Mouse (Mus musculus) heart, postnatal 10 days (tissue): ENCODE data around the gene Drap1. TPM values are rescaled to one million over a fixed set of nuclear protein-coding genes. Genes with fewer than 3 reads are reported as not detected.
A peak's percentile ranks its signal among the peaks of the same experiment; 100 is the strongest.

Experiments
- DNase-seq, 2 experiments: peaks; one replicate each; pipeline ENCODE4 v3.0.0; 2021
- intact Hi-C: fragments of 180-260 bp; cut with DNase I; formaldehyde crosslinking; loops from one replicate; pipeline ENCODE4 v1.15.1; 2025
- total RNA-seq, 2 experiments: library from RNA; stranded (reverse); gene quantifications; 2 replicates each; pipeline ENCODE4 v1.2.3; 2021

Gene Drap1
- total RNA-seq = 100 to 1,000 TPM; 240 to 260 TPM

DNA sequence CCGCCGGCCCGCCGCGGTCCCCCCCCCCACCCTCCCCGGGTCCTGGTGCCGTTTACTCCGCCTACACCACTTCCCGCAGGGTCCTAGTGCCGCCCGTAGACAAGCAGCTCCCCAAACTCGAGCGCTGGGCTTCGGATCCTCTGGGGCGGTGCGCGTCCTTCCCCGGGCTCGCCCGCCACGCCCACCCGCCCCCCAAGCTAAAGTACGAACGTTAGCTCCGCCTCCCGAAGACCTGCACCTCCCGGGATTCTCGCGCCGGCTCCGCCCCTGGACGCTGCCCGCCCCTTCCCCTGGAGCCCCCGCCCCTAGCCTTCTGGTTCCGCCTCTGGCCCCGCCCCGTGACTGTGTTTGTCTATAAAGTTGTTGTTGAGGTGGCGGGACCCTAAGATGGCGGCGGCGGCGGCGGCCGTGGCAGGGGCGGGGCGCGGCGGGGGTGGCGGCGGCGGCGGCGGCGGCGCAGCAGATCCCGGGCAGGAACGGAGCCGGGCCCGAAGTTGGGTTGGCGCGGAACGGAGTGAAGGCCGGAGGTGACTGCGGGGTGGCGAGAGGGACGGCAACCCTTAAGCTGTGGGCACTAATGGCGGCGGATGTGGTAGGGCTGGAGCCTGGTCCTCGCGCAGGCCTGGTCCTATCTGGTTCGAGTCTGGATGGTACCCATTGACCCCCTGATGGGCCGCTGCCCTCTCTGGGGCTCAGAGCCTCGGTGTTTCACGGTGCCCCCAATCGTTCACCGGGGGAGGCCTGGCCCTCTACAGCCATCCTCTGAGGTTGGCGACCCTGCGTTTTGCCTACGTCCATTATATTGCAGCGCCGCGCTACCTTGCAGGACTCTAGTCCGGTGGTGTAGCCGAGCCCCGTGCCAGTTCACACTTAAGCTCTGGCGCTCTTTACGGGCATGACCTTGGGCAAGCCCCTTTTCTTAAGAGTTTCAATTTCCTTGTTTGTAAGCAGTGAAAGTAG lies at the start of gene Drap1, which contains the start of gene AI837181:
Gene Drap1, minus strand, starts transcription at position 198 of the 960 bp plus-strand sequence.
Gene AI837181, plus strand, starts transcription at position 363 of the 960 bp plus-strand sequence.
- DNase-seq = peak; percentile 95 to 96
- intact Hi-C loops = no loop called here

DNA sequence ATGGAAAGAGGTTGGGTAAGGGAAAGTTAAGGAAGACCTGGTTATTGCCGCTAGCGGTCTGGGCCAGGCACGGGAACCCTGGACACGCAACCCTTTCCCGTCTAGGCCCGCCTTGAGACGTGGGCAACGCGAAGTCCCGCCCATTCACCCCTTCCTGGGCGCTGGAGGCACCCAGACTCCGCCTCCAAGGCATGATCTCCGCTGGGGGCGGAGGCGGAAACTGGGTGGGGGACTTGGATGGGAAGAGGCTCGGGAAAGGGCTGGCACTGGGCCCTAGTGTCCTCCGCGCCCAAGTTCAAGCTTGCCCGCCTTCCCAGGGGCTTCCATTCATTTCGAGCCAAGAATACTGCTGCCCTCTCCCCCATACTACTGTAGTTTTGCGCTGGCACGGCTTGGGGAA lies 48.9 kb upstream of the Drap1 start, which contains the start of gene Efemp2:
Gene Efemp2, plus strand, starts transcription at position 235 of the 400 bp plus-strand sequence.
- intact Hi-C loops = no loop called here
- DNase-seq = peak; percentile 82 to 88

DNA sequence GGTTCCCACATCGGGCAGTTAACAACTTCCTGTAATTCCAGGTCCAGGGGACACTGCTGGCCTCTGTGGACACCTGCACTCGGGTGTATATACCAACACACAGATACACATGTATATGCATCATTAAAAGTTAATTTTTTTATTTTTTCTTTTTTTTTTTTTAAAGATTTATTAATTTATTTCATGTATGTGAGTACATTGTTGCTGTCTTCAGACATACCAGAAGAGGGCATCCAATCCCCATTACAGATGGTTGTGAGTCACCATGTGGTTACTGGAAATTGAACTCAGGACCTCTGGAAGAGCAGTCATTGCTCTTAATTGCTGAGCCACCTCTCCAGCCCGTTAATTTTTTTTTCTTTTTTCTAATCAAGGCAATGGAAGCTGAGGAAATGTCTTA lies 48.1 kb upstream of the Drap1 start:
- no peak for DNase-seq
- intact Hi-C loops = no loop called here

DNA sequence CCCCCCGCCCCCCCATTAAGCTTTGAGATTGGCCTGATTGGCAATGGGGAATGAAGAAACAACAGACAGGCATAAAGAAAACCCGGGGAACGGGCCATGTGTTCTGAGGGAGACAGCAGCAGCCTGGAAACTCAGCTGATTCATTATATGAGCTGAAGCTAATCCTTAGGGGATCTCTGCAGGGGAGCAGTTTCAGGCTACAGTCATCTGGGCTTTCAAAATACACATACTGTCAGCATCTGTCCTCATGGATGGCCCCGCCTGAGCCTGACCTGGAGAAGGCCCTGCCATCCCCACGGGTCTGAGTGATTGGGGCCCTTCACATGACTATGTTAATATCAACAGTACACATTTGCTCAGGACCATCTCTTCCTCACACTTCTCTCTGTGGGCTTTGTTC lies 47.1 kb upstream of the Drap1 start:
- intact Hi-C loops = no loop called here
- DNase-seq = no peak

DNA sequence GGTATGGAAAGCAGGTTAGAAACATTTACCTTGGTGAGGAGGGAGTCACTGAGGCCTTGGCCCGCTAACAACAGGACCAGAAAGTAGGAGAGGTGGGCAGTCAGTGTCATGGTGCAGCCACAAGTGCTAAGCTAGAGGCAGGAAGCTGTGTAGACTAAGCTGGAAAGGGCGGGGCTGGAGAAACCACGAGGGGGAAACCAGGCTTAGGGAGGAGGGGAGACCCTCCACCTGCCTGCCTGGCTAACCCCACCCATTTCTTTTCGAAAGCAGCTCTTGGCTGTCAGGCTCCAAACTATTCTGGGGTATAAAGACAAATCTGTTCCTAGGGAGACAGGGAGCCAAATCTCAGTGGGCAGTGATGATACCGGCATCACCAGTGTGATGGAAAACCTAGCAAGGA lies 43.6 kb upstream of the Drap1 start, which contains the start of gene Ctsw:
Gene Ctsw, minus strand, starts transcription at position 134 of the 400 bp plus-strand sequence.
- no peak for DNase-seq
- intact Hi-C loops = no loop called here

DNA sequence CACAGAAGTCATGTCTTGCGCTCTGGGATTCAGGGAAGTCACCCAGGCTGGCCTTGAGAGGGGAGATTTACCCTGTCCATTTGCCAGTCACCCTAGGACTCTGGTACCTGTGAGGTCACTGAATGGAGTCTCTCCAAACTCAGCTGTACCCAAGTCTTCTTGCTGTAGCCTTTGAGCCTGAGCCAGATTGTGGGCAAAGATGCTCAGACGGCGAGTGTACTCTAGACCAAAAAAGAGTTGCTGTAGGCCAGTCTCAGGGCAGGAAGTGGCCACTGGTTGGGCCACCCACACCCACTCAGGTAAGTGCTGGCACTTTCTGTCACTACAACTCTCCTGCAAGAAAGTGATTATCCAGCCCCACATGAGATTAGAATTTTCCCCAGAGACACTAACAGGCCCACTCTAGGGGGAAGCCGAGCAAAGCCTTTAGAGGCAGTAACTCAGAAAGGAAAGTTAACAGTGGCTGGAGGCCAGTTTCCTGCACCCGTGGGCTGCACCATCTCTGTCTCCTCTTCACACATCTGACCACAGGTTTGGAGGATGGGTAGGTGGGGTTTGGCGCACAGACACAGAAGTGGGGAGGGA lies 42.2 kb upstream of the Drap1 start:
- intact Hi-C loops = no loop called here
- no peak for DNase-seq

DNA sequence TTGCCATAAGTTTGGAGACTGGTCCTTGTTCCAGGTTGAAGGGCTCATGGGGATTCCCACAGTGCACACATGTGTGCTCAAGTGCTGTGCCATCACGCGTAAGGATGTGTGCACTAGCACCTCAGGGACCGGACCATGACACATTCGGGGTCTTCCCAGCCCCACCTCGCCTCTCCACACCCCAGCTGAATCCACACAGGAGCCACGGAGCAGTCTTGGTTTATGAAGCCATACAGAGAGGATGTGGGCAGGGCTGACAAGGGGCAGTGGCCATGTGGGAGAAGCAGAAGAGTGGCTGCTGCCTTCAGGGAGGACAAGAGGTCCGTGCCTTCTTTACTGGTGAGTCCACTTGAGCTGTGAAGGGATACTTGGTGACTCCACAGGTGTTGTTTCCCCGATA lies 40.3 kb upstream of the Drap1 start:
- intact Hi-C loops = loop anchor here (2.0 kb wide), 1 partner anchor 22 kb away; no protein-coding TSS in a partner anchor
- DNase-seq = no peak

DNA sequence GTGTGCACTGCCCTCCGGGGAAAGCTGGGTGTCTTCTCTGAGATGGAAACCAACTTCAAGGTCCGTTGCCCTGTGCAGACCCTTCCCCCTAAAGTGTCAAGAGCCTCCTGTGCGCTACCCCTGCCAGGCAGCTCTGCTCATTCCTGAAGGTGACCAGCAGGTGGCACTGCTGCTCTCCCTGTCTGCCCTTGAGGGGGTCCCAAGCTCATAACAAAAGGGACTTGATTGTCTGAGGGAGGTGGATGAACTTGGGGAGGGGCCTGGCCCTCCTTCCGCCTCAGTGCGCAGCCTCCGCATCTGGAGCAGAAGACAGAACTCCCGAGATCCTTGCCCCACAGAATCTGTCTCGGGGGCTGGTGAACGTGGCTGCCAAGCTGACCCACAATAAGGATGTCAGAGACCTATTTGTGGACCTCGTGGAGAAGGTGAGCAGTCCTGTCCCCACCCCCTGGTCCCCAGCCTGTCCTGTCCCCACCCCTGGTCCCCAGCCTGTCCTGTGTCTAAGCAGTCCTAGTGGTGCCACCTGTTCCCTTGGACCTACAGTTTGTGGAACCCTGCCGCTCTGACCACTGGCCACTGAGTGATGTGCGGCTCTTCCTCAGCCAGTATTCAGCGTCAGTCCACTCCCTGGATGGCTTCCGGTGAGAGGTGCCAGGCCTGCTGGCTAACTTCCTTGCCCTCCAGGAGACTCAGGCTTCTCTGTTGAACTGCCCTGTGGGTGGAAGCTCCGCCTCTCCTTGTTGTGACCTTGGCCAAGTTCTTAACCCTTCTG lies 39.2 kb upstream of the Drap1 start:
- peak; percentile 71 to 73 for DNase-seq
- intact Hi-C loops = loop anchor here (2.0 kb wide), 1 partner anchor 23 kb away; no protein-coding TSS in a partner anchor

DNA sequence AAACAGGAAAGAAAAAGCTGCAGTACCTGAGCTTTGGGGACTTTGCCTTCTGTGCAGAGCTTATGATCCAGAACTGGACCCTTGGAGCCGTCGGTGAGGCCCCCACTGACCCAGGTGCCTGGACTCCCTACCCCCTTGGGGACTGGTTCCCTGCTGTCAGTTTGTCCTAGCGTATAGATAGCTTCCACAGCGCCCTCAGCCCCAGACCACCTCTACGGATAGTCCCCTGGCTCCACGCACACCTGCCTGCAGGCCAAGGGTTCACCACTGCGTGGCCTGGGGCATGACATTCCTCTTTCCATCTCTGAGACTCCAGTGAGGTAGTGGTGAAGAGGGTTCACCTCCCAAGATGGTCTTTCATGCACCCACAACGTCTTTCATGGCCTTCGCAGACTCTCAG lies 38.4 kb upstream of the Drap1 start:
- DNase-seq = no peak
- intact Hi-C loops = no loop called here

DNA sequence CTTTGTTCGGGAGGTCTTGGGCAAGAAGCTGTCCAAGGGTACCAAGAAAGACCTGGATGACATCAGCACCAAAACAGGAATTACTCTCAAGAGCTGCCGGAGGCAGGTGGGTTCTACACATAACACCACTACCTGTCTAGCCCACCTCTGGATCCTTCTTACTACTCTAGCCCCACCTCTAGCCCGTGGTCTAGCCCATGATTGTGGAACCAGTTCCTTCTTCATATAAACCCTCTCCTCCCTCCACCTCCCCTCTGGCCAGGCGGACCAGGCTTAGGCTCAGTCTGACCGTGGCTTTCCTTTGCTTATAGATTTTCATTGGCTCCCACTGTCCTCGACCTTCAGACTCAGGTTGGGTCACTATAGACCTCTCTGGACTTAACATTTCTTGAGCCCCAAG lies 36.6 kb upstream of the Drap1 start:
- intact Hi-C loops = no loop called here
- DNase-seq = no peak

DNA sequence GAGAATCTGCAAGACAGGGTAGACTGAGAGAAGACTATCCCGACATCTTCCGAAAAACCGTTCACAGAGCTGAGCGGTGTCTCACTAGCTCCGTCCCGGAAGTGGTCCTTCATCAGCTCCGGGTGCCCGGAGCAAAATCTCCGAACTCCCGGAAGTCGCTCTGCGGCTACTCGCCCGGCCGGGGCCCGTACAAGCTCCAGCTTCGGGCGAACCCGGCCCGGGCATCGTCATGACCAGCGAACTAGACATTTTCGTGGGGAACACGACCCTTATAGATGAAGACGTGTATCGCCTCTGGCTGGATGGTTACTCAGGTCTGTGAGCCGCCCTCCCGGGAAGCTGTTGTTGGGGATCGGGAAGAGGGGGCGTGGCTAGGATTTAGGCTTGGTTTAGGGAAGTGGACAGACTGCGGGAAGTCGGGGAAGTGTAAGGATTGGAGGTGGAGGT lies 35.7 kb upstream of the Drap1 start, which contains the start of gene Fibp:
Gene Fibp, plus strand, starts transcription at position 151 of the 447 bp plus-strand sequence.
- intact Hi-C loops = no loop called here
- peak; percentile 93 to 96 for DNase-seq

DNA sequence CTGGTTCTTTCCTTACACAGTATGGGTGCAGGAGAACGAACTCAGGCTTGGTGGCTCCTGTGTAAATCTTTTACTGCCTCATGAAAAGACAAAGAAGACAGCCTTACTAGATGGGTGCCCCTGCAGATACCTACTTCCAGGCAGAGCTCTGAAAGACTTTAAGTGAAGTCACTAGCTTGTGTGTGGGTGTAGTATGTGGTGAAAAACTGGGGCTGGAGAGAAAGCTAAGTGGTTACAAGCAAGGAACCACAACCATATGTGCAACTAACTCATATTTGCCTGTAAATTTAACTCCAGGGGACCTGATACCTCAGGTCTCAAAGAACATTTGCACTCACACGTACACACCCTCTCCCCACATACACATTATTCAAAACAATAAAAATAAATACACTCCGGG lies 35.1 kb upstream of the Drap1 start:
- no peak for DNase-seq
- intact Hi-C loops = no loop called here

DNA sequence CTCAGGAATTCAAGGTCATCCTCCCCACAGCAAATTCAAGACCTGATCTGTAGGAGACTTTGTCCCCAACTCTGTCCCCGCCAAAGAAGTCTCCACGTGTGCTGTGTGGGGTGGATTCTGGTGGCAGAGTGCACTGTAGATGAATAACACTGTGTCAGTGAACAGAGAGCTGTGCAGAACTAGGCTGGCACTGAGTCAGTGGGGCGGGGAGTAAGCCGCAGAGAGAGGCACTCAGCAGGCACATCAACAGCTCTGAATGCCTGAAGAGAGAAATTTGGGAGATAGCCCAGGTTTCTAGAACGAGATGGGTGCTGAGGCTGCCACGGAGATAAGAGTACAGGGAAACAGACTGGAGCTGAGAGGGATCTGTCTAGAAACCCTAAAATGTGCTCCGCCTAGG lies 34.2 kb upstream of the Drap1 start:
- intact Hi-C loops = no loop called here

DNA sequence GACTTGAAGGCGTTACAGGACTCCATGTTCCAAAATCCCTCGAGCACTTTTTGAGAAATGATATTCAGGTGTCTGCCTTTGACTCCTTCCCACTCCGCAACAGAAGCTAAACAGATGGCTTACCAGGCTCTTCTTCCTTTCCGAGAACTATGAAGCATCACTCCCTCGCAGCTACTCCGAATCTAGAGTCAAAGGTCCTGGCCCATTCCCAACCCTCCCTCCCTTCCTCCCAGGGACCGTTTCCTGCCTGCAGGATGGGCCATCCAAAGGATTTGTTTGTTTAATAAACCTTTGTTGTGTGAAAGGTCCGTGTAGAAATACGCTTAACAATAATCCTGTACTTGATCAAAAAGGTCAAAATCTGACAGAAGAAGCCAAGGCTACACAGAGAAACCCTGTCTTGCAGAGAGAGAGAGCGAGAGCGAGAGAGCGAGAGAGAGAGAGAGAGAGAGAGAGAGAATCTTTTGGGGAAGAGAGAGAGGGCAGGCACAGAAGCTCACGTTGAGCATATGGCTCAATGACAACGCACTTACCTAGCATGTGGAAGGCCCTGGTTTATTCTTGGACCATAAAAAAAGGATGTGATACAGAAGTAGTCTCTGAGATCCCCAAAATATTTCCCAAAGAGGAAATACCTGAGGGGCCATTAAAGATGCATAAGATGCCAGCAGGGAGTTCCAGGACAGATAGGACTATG lies 33.1 kb upstream of the Drap1 start, which contains the start of gene Ccdc85b:
Gene Ccdc85b, minus strand, starts transcription at position 149 of the 697 bp plus-strand sequence.
- intact Hi-C loops = loop anchor here (1.0 kb wide), 1 partner anchor 30 kb away; the partner anchor contains the start of gene Mus81
- DNase-seq = no peak

More for the DNA sequence above, 34.2 kb upstream of the Drap1 start:
- DNase-seq = peak; percentile 43 to 54

DNA sequence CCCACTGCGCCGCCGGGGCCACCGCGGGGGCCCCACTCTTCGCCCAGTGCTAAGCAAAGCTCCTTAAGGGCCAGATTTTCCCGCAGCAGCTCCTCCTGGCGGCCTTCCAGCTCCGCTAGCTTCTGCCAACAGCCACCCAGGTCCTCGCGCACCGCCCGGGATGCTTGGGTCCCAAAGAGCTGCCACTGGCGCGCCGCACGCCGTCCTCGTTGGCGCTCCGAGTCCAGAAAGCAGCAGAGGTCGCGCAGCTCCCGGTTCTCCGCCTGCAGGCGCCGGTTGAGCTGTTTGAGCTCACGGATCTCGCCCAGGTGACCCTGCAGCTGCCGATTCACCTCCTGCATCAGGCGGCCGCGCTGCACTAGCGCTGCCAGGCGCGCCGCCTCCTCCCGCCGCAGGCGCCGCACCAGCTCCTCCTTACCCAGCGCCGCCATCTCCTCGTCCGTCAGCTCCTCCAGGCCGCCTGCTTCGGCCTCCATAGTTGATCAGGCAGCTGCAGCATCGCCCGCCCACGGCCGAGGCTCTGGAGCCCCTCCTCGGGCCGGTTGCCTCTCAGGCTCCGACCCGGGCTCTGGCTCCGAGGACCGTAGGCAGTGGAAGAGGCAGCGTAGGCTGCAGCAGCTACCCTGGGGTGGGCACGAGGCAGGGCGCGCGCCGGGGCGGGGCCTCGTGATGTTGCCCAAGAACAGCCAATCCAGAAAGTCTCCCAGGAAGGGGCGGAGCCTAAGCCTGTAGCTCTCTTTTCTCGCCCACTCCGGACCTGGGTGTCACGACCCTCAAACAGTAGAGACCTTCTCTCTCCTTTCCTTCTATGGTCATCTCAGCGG lies 32.4 kb upstream of the Drap1 start:
- DNase-seq = peak; percentile 97
- intact Hi-C loops = loop anchor here (1.0 kb wide), 1 partner anchor 23 kb away; no protein-coding TSS in a partner anchor

DNA sequence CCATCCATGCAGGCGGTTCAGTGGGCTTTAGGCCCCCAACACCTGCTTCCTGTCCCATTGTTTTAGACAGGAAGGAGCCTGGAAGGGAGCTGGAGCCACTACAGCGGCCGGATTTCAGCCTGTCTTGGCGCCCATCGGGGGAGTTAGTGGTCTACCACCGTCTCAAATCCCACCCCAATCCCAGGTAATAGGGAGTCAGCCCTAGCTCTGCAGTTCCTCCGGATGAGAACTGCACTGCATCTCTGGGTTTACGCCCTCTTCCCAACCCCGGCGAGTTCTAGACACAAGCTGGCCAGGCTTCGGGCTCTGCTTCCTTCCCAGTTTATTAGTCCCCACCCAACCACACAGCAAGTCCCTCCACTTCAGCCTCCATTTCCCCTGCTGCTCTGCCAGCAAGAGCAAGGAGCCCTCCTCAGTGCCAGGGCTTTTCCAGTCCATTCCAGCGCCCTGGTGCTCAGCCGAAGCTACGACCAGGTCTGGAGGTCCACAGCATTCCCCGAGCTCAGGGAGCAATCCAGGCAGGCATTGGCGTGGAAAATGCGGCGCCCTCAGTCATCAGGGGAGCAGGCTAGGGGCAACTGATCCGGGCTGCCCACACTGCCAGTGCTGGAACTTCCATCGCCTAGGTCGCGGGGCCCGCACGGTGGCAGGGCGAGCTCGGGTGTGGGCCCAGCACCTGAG lies 31.6 kb upstream of the Drap1 start:
- peak; percentile 61 to 65 for DNase-seq
- intact Hi-C loops = loop anchor here (1.0 kb wide), 1 partner anchor 22 kb away; no protein-coding TSS in a partner anchor

DNA sequence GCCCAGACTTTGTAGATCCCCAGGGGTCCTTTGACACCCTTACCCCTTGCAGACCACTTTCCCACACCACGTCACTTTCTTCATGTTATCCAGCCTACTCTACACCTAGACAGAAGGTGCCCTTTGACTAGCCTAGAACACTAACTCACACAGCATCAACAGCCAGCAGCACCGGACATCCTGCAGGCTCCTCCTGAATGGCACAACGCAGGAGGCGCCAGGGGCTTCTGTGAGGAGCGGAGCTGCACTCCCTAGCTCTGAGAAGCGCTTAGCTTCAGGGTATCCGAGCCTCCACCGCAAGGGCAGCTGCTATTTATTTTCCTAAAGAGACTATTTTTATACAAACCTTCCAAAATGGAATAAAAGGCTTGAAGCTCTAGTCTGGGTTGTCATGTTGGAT lies 30.8 kb upstream of the Drap1 start:
- DNase-seq = no peak
- intact Hi-C loops = no loop called here

DNA sequence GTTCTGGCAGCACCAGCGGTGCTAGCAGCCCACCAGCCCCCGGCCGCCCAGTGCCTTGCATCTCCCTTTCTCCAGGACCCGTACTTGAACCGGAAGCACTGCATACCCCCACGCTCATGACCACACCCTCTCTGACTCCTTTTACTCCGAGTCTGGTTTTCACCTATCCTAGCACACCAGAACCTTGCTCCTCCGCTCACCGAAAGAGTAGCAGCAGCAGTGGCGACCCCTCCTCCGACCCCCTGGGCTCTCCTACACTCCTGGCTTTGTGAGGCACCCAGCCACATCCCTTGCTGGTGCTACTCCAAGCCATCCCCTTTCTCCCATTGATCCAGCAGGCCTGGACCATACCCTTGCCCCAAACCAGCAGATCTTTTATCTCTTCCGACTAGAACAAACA lies 30.3 kb upstream of the Drap1 start:
- DNase-seq = no peak
- intact Hi-C loops = no loop called here
